Mouse (Mus musculus): Measurements from ENCODE around the gene Cept1.

DNA sequence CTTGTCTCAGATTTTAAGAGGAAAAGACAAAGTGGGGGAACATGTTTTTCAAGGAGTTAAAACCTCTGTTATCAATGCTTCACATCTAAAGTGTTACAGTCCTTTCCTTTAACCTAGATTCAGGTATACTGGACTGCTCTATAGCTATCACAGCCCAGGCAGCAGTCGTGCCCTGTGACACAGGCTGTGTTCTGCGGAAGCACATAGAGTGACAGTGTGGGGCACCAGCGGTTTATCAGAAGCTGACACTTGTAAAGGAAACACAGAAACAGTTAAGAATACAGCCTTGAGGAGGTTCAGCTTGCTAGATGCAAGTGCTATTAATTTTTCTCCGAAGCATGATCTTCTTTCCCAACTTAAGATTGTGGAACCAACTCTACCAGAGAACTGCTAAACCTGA is 95.0 kb downstream of the Cept1 start:
- TF ChIP-seq POLR2A (IDR thresholded peaks at IDR 0.05; ENCODE audit: borderline replicate concordance, extremely low read depth, insufficient read depth, insufficient read length, poor library complexity, severe bottlenecking): no peak
- no peak for TF ChIP-seq CTCF (IDR thresholded peaks at IDR 0.05; ENCODE audit: borderline replicate concordance, extremely low read depth, insufficient read depth, insufficient read length)

All from brain, embryonic 14.5 days (tissue).